Mouse (Mus musculus): ENCODE measurements around the gene Kng2. TPM values are rescaled to one million over a fixed set of nuclear protein-coding genes. Genes with fewer than 3 reads are reported as not detected.
"Not testable (repeated sequence)": the region's sequence is repeated elsewhere in the genome, so short reads cannot be mapped to it uniquely, and the experiment has no call there.

The Kng2 gene
- total RNA-seq, 2 experiments from 2014 or later, result 0.22 to 0.48 TPM

GRCm38 (mm10) chr16:22962256-22962655 is 67.0 kb downstream of the Kng2 start:
- intact Hi-C loops (cut with DNase I), result no loop called here
- DNase-seq, result no peak

- DNase-seq, result no peak
- intact Hi-C loops (cut with DNase I), result no loop called here
Observed at GRCm38 (mm10) chr16:22961073-22961472, 68.2 kb downstream of the Kng2 start.

- intact Hi-C loops (cut with DNase I), result no loop called here
- no peak for DNase-seq
Observed at GRCm38 (mm10) chr16:22956085-22956439, 73.2 kb downstream of the Kng2 start.

GRCm38 (mm10) chr16:22955397-22956084 is 73.7 kb downstream of the Kng2 start:
- intact Hi-C loops (cut with DNase I), result no loop called here
- DNase-seq, result no peak

GRCm38 (mm10) chr16:22953069-22953468 is 76.2 kb downstream of the Kng2 start:
- peak in 1 of 2 experiments; percentile 17 for DNase-seq
- intact Hi-C loops (cut with DNase I), result loop anchor here (2.0 kb wide), 1 partner anchor 76 kb away; no protein-coding TSS in a partner anchor

GRCm38 (mm10) chr16:22950840-22951395 is 78.4 kb downstream of the Kng2 start, which contains the start of gene Hrg:
Gene Hrg, plus strand, starts transcription at chr16:22951072.
- intact Hi-C loops (cut with DNase I), result no loop called here
- no peak for DNase-seq

GRCm38 (mm10) chr16:22947371-22947770 is 81.9 kb downstream of the Kng2 start:
- no peak for DNase-seq
- intact Hi-C loops (cut with DNase I), result no loop called here

GRCm38 (mm10) chr16:22941825-22942476 is 87.3 kb downstream of the Kng2 start:
- DNase-seq; intact Hi-C loops (cut with DNase I): not testable (repeated sequence)

- intact Hi-C loops (cut with DNase I), result no loop called here
- DNase-seq, result no peak
Observed at GRCm38 (mm10) chr16:22939120-22939695, 90.1 kb downstream of the Kng2 start.

GRCm38 (mm10) chr16:22938541-22938940 is 90.7 kb downstream of the Kng2 start:
- intact Hi-C loops (cut with DNase I), result no loop called here
- no peak for DNase-seq

GRCm38 (mm10) chr16:22937631-22938030 is 91.7 kb downstream of the Kng2 start:
- no peak for DNase-seq
- intact Hi-C loops (cut with DNase I), result no loop called here

Other genes starting within 250 kb of the Kng2 start
- gene Crygs, start 217.9 kb downstream of the Kng2 start, total RNA-seq (2021), result not detected
- 10 to 100 TPM in 1 of 2 experiments, 1 to 10 TPM in 1; 9.1 to 10.9 TPM for gene Tbccd1, start 171.8 kb downstream of the Kng2 start, total RNA-seq (2021)
- 10 to 100 TPM; 59.6 to 65.5 TPM for gene Dnajb11, start 171.6 kb downstream of the Kng2 start, total RNA-seq (2021)
- gene Ahsg, start 138.2 kb downstream of the Kng2 start, total RNA-seq (2021), result 1 to 10 TPM; 6.5 to 9.3 TPM
- not detected for gene Fetub, start 111.1 kb downstream of the Kng2 start, total RNA-seq (2021)
- gene Hrg, start 78.4 kb downstream of the Kng2 start, total RNA-seq (2021), result not detected
- gene Kng1, start 28.4 kb upstream of the Kng2 start, total RNA-seq (2021), result not detected
- 100 to 1,000 TPM; 228 to 269 TPM for gene Eif4a2, start 78.0 kb upstream of the Kng2 start, total RNA-seq (2021)
- 10 to 100 TPM; 14.5 to 15.8 TPM for gene Rfc4, start 98.3 kb upstream of the Kng2 start, total RNA-seq (2021)
- 10 to 100 TPM; 12.9 to 37.4 TPM for gene Adipoq, start 117.1 kb upstream of the Kng2 start, total RNA-seq (2021)
- 10 to 100 TPM; 14.4 to 17.9 TPM for gene St6gal1, start 195.3 kb upstream of the Kng2 start, total RNA-seq (2021)